Mouse (Mus musculus) monocyte, adult 5-6 weeks (primary cell): ENCODE results near the gene Ppp1r36. TPM values are rescaled to one million over a fixed set of nuclear protein-coding genes. Genes with fewer than 3 reads are reported as not detected.
"Not testable (repeated sequence)": the region's sequence is repeated elsewhere in the genome, so short reads cannot be mapped to it uniquely, and the experiment has no call there.

ENCODE experiments used
- ATAC-seq: fragments of 153-309, 156-312 bp; replicated peaks from 2 replicates; pipeline ENCODE4 v1.8.0; 2017; ENCODE audit warnings: mild to moderate bottlenecking; ENCODE audit not compliant: low TSS enrichment, insufficient number of reproducible peaks, severe bottlenecking, poor library complexity, low FRiP score
- total RNA-seq: library from RNA; stranded (forward); fragments of 200-1000, 200-491, 200-594 nt; gene quantifications from 3 replicates; pipeline ENCODE4 v1.2.3, GENCODE M21; 2017

The Ppp1r36 gene
- total RNA-seq, 1 experiment from 2014 or later = 1.9 TPM

DNA sequence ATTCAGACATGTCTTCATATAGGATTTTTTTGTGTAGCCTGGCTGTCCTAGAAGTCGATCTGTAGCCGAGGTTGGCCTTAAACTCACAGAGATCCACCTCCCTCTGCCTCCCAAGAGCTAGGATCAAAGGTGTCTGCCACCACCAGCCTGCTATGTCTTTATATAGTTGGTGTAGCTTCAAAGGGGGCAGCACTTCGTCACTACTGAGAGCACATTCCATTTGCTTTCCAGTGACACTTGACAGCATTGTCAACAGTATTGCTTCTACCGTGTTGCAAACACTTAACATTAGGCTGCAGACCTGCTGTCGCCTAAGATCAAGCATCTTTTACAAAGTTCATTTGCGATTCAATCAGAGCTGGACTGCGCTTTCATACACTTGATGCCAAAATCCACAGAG, 16.8 kb downstream of the Ppp1r36 start:
- ATAC-seq = no peak

DNA sequence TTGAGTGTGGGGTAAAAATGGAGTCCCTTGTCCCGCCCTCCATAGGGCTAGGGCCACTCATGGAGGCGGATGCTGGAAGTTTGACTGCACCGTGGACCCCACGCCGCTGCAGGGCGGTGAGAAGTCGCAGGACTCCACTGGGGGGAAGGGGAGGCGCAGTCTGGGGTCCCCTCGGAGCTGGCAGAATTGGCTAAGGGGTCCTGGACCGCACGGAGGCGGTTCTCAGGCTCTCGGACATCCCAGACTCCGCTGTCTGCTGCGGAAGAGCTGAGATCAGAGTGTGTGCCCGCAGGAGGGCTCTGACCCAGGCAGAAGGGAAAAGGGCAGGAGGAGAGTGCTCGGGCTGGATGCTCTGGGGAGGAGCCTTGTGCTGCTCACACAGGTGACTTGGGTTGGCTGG, 17.7 kb downstream of the Ppp1r36 start:
- no peak for ATAC-seq

DNA sequence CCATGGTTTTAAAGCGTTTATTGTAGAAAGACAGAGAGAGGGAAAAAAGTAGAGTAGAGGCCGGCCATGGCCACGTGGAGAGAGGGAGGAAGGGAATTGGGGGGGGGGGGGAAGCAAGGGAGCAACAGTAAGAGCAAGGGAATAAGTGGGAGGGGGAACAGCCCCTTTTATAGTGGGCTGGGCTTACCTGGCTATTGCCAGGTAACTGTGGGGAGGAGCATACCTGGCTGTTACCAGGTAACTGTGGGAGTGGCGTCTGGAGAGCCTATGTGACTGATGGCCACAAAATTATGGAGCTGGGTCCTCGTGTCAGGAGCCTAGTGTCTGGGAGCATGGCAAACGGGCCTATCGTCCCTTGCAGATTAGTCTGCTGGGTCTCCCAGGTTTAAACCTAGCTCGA, 18.2 kb downstream of the Ppp1r36 start:
- ATAC-seq = no peak

DNA sequence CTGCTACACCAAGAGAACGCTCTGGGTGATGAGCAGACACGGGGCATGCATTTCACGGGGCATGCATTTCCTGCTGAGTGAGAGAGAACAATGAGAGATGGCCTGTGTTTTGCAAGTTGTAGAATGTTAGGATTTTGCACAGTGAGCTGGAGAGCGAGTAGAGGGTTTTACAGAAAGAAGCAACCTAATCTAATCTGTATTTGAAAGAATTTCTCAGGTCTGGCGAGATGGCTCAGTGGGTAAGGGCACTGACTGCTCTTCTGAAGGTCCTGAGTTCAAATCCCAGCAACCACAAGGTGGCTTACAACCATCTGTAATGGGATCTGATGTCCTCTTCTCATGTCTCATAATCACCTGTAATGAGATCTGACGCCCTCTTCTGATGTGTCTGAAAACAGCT, 26.1 kb downstream of the Ppp1r36 start:
- ATAC-seq = not testable (repeated sequence)

DNA sequence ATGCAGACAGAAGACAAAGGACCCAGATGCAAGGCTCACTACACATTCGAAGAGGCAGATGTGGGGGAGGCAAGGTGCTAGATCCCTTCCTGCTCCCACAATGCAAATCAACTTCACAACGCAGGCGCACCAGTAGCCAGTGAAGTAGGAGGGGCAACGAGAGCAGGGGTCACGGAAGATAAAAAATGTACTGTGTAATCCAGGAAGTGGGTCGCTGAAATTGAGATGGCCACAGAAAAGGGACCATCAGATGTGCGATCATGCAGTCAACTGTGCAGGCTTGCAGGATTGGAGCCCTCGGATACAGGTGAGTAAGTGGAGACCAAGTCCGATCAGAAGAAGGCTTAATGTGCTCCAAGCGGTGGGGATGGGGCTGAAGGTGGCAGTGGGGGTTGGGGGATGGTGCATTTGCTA, 27.0 kb downstream of the Ppp1r36 start:
- no peak for ATAC-seq

DNA sequence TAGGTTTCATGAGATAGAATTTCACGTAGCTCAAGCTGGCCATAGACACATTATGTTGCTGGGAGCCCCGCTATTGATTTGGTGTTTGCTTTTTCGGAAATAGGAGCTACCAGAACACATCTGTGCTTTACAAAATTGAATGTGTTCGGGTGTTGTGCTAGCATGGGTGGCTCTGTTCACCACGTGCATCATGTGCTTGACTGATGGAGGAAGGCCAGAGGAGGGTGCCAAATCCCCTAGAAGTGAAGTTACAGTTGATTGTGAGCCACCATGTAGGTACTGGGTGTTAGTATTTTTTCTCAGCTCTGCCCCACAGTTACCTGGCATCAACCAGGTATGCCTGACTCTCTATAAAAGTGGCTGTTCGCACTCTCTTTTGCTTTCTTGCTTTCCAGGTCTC, 27.5 kb downstream of the Ppp1r36 start:
- no peak for ATAC-seq

DNA sequence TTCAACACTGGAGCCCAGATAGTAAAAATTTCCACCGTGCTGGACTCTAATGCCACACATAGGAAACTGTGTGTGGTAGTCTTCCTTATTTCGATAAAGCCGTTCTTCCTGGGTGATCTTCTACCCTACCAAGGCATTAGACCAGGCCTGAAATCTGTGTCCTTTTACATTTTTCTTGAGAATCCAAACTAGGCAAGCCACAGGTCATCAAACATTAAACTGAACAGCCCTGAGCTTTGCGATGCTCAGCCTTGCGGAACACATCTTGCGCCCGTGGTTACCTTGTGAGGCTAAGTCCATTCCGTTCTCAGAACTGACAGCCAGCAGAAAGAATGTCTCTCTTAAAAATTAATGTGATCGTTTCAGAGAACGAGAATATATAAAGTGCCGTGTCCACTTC, 28.9 kb downstream of the Ppp1r36 start:
- ATAC-seq = no peak

DNA sequence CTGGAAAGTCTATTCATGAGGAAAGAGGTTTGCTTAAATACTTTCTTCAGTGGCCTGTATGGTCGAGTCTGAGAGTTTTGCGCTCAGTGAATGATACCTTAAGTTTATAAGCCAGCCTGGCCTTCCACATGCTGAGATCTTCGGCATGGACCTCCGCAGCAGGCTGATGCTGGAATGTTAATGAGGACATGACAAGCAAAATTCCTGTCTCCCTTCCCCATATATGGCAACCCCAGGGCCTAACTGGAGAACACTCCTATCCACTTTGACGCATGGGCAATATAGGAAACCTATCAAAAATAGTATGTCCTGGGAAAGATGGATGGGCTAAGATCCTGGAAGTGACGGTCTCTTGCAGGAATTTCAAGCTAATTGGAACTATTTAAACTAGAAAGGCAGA, 30.8 kb downstream of the Ppp1r36 start:
- ATAC-seq = no peak

DNA sequence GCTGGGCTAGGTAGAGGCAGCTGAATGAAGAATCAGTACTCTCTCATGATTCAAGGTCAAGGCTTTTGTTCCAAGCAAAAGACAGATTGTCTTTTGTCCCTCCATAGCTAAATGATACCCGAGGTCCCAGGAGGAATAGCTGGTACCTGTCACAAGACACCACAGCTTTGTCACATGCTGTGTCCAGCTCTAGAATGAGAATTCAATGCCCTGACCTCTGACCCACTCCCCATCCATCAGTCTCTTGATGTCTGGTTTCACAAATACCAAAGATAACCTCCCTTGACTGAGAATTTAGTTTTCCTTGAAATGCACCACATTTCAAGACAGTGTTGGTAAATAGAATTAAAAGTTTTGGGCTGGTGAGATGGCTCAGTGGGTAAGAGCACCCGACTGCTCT, 34.9 kb downstream of the Ppp1r36 start:
- no peak for ATAC-seq

DNA sequence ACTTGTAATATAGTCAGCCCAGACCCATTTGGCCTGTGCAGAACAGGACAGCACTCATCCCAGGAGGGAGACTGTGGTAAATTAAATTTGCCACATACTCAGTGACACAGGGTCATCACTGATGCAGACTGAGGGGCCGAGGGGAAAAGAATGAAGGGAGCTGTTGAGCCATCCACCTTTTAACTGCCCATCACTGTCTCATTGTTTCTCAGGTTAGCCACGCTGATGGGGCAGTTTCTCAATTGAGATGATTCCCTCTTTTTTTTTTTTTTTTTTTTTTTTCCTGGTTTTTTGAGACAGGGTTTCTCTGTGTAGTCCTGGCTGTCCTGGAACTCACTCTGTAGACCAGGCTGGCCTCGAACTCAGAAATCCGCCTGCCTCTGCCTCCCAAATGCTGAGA, 41.1 kb downstream of the Ppp1r36 start:
- ATAC-seq = not testable (repeated sequence)

DNA sequence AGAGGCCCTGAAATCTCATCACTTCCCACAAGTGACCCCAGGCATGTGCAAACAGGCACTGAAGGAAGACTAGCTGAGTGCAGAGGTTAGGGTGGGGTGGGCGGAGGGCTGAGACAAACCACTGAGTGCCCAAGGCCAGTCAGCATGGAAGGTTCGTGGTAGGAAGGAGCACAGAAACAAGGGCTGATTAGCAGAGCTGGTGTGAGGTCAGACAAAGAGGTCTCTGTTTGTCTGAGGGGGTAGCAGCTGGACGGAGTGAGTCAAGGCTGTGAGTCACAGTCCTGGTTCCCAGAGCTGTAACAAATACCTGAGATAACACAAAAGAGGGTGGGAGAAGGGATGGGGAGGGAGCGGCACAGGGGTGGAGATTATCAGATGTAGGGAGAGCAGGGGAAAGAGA, 41.7 kb downstream of the Ppp1r36 start:
- ATAC-seq = no peak

DNA sequence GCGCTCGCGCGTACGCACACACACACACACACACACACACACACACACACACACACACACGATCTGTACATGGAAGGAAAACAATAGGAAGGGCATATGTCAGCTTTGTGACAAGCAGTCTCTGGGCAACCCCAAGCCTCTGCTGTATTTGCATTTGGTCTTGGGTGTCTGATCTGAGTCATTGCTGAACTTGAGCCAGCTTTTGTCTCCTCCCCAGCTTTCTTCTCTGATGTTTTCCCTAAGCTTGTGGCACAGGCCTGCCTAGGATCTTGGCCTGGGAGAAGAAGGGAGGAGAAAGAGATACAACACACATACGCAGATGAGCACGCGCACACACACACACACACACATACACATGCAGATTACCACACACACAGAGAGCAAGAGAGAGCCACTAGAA, 46.1 kb downstream of the Ppp1r36 start:
- no peak for ATAC-seq

DNA sequence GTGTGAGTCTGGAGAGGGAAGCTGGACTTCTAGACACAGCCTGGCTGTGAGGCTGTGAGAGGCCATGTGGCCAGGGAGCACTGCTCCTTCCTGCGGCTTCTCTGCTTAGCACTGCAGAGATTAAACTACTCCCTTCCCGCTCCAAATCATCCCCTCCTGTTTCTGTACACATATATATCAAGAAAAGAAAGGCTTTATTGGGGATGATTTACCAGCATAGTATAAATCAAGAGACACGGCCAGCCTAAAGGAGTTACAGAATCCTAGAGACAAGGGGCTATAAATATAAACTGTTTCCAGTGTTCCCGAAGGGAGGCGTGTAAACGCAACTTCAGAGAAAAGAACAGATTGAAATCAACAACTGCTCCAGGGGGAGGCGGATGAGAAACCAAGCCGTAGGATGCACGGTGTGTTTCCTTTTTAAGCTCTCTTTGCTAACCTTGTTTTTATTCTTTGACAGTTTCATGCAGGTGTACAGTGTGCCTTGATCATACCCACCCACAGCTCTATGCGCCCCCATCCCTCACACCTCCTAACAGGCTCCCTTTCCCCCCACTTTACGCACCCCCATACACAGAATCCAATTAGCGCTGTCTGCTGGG, 47.4 kb downstream of the Ppp1r36 start:
- no peak for ATAC-seq

DNA sequence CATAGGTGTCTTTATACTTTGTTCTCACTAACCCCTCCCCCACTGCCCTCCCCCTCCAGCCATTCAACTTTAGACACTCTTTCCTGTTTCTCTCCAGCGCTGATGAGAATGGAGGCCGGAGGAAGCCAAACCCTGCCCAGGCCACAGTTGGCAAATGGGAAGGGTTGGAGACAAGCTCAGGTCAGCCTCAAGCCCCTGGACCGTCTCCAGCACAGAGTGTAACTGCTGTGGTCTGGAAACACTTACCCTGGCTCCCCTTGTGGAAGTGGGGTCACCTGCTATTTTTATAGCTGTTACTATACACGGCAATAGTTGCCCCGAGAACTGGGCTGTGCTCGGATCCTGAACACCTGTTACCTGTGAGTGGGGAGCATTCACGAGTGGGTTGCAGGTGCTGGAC, 49.3 kb downstream of the Ppp1r36 start:
- no peak for ATAC-seq

DNA sequence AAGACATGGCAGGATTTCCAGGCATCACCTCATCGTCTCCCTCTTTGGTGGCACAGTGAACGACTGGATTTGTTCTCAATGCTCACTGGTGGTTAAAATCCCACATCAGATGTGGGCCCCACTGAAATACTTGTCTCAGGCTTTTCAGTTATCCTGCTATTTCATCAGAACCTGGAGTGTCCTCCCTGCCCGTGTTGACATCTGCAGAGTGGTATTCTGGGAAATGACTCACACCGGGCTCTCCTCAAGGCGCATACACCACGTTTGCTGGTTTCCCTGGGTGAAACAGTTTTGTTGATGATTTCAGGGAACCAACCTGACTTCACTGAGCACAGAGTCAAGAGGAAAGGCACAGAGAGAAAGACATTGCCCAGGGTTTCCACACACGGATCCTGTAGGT, 49.9 kb downstream of the Ppp1r36 start:
- ATAC-seq = no peak

DNA sequence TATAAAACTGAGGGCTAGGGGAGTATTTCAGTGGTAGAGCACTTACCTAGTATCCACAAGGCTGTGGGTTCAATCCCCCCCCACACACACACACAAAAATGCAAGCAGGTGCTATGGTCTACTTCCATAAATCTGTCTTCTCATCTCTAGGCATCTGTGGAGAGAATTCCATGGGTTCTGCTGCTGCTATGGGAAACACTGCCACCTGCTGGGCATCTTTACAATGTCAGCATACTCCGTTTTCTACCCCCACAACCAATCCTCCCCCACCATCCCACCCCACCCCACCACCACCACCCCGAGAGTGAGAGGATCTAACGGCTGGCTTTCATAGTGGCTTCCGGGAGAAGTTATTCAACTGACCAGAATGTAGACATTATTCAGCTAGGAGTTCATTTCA, 54.7 kb downstream of the Ppp1r36 start:
- 0 out of 2 replicates have a peak, but pooled peaks have one; percentile 55 for ATAC-seq

DNA sequence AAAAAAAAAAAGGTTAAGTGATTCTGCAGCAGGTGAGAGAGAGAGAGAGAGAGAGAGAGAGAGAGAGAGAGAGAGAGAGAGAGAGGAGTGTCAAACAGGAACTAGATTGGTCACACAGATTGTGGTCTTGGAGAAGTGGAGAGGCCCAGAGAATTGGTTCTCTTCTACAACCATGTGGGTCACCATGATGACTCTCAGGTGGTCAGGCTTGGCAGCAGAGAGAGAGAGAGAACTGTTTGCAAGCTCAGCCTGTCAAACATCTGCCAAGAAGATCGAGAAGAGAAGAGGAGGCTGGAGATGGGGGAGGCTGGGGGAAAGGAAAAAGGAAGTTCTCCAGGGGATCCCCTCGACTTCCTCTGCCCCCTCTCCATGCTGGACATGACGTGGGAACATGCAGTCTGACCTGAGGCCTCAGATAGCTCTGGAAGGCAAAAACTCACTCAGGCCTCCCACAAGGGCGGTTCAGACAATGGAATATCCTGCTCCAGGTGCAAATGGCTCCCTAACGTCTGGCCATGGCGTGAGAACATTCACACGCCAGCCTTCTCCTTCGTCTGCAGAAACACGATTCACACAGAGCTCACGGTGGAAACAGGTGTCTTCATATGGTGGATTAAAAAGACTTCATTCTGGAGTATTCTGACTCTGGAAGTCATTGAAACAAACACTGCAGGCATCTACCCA, 56.4 kb downstream of the Ppp1r36 start:
- no peak for ATAC-seq

DNA sequence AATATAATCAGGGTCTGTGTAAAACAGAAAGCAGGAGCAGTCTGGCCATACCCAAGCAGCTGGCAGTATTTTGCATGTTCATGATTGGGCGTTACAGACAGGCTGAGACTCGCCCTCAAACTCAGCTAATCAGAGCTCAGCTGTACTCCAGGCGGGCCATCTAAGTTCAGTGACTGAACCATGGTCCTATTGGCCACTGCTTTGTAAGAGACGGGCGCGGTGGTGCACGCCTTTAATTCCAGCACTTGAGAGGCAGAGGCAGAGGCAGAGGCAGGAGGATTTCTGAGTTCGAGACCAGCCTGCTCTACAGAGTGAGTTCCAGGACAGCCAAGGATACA, 56.9 kb downstream of the Ppp1r36 start:
- ATAC-seq = no peak

DNA sequence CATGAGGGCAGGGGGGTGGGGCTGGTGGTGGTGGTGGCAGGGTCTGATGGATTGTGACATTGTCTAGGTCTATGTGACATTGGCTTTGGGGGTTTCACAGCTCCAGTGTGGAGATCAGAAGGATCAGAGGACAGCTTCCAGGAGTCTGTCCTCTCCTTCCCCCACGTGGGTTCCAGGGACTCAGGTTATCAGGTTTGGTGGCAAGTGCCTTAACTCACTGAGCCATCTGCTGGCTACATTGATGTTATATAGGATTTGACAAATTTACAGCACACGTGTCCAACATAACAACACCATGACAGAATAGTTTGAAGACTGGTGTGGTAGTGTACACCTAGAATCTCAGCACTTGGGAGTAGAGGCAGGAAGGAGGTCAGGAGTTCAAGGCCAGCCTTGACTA, 57.5 kb downstream of the Ppp1r36 start:
- ATAC-seq = no peak

DNA sequence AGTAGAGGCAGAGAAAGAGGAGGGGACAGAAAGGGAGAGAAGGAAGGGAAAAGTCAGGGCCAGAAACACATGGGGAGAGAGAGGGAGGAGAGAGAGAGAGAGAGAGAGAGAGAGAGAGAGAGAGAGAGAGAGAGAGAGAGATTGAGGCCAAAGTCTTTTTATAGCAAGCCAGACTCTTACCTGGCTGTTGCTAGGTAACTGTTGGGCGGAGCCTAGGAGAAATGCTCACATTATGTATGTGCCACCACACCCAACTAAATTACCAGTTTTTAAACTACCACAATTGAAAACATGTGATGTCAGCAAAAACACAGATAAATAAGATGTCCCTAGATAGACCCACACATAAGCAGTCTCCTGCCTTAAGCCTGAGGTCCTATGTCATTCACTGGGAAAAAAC, 58.8 kb downstream of the Ppp1r36 start:
- ATAC-seq = no peak
